Mouse (Mus musculus): ENCODE data around the gene Ehbp1l1. TPM values are rescaled to one million over a fixed set of nuclear protein-coding genes. Genes with fewer than 3 reads are reported as not detected.
A peak's percentile ranks its signal among the peaks of the same experiment; 100 is the strongest.

The Ehbp1l1 gene
- polyA plus RNA-seq (2016; fragmentation: Nextera tagmentation; extraction: Ambion mirVana): 10.8 and 12.1 TPM in 2 replicates

DNA sequence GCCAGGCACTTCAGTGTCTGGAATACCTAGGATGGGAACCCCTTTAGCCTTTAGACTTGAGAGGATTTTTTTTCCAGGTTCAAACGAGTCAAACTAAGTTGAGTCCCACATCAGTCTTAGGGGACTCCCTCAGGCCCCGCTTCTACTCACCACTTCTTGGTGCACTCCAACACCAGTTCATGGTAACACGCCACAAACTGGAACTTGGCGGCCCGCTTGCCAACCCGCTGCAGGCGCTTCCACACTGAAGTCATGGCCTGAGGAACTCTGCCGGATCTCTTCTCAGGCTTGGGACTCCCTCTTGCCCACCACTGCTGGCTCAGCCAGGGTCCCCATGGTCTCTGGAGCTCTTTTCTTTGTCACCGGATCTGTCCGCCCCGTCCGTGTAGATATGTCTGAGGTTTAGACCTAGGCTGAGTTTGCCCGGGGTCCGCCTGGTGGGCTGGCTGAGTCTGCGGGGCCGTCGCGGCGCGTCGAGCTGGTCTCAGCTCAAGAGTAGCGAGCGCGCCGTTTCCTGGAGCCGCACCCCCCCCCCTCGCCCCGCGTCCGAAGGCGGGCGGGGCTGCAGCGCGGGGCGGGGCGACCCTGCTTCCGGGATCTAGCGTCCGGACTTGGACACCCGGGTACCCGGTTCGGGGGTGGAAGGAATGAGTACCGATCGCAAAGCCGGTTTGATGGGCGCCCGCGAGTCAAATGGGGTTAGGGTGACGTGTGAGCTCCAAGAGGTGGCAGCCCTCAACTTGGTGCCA is at the start of gene Ehbp1l1:
Ehbp1l1 (minus strand) TSS at position 551 of the 749 bp plus-strand sequence.
- 13% methylated on average over 43 of the region's 49 CpGs for WGBS
- peak within 1 kb of the TSS; percentile 62 for H3K27ac ChIP-seq
- H3K9me3 ChIP-seq (replicated peaks): no peaks in the 10 kb centered on the region
- peak within 1 kb of the TSS; percentile 93 for H3K9ac ChIP-seq
- H3K36me3 ChIP-seq: peaks cover 48% of the 10 kb centered on the region
- ATAC-seq (ENCODE audit: low FRiP score): no peak
- H3K4me2 ChIP-seq (replicated peaks): peak within 1 kb of the TSS; percentile 98
- peak within 1 kb of the TSS; percentile 79 for H3K4me3 ChIP-seq
- H3K27me3 ChIP-seq: no peaks in the 10 kb centered on the region; the same call in 1 of the 2 replicates
- peaks cover 60% of the 10 kb centered on the region for H3K4me1 ChIP-seq

DNA sequence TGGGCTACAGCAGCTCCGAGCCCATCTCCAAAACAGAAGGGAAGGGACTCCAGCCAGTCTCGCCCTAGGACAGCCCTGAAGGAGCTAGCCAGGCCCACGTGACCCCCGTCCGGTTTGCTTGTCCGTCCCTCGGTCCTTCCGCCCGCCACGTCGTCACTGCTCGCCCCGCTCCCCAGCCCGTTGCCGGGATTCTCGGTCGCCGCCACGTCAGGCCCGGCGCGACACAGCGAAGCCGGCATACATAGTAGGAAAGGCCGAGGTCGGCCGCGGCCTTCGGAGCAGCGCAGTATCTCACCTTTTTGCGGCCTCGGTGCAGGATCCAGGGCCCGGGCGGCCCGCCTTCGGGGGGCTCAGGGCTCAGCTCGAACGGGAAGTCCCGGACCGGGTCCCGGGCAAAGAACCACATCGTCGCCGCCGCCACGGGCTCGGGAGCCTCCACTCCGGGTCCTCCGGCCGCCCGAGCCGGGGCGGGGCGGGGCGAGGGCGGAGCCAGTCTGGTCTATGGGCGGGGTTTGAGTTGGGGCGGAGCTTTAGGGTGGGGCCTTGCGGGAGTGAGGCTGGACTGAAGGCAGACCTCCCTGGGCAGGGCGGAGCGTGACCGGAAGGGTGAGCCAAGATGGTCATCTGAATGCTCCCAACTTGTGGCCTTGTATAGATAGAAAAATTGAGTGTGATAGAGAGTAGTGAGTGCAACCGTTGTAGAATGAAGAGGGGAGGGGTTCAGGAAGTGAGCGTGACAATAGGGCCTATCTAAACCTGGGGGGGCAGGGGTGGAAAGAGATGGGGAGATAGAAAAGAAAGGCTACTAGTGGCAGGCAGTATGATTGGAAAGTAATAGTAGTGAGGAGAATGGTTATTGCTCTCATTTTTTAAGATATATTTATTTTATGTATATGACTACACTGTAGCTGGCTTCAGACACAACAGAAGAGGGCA is 45.1 kb upstream of the Ehbp1l1 start, which contains the start of gene Scyl1:
Scyl1 (minus strand) TSS at position 495 of the 936 bp plus-strand sequence.
- WGBS: under 1% methylated on average over 63 of the region's 64 CpGs
- Histone ChIP-seq H3K9me3 (replicated peaks) (no peaks in the 10 kb centered on the region), H3K36me3 (peaks cover 30% of the 10 kb centered on the region)

DNA sequence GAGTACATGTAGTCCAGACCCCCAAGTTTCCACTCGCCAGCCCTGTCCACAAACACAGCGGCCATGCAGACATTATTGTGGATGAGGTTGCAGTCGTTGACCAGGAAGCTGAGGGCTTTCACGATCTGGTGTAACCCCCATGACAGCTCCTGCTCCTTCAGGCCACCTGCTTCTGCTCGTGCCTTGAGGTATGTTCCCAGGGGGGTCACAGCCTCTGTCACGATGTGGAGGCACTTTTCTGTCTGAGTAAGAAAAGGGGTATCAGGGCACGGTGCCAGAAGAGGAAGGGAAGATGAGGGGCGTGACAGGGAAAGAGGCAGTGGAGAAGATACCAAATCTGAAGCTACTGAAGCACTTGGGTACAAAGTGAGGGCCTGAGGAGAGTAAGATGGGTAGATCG is 44.2 kb upstream of the Ehbp1l1 start:
- no peak overlapping the region for H3K27ac ChIP-seq
- peak overlapping the region; percentile 93 for H3K4me3 ChIP-seq
- H3K27me3 ChIP-seq: no peaks in the 10 kb centered on the region
- peak overlapping the region; percentile 93 for H3K9ac ChIP-seq
- H3K9me3 ChIP-seq (replicated peaks): no peaks in the 10 kb centered on the region
- H3K4me1 ChIP-seq: peaks cover 19% of the 10 kb centered on the region
- 47% methylated on average over 9 of the region's 9 CpGs for WGBS
- peak overlapping the region; percentile 87 for H3K4me2 ChIP-seq (replicated peaks)
- H3K36me3 ChIP-seq: peaks cover 39% of the 10 kb centered on the region
- 0 out of 2 replicates have a peak, but pooled peaks have one; percentile 10 for ATAC-seq (ENCODE audit: low FRiP score)

More for the DNA sequence above, 45.1 kb upstream of the Ehbp1l1 start, which contains the start of gene Scyl1:
- Histone ChIP-seq H3K4me2 (replicated peaks) (peak within 1 kb of the TSS; percentile 87), H3K4me1 (peaks cover 19% of the 10 kb centered on the region), H3K27ac (peak within 1 kb of the TSS; percentile 80), H3K27me3 (no peaks in the 10 kb centered on the region), H3K4me3 (peak within 1 kb of the TSS; percentile 93), H3K9ac (peak within 1 kb of the TSS; percentile 93)
- ATAC-seq (ENCODE audit: low FRiP score): peak; percentile 97

DNA sequence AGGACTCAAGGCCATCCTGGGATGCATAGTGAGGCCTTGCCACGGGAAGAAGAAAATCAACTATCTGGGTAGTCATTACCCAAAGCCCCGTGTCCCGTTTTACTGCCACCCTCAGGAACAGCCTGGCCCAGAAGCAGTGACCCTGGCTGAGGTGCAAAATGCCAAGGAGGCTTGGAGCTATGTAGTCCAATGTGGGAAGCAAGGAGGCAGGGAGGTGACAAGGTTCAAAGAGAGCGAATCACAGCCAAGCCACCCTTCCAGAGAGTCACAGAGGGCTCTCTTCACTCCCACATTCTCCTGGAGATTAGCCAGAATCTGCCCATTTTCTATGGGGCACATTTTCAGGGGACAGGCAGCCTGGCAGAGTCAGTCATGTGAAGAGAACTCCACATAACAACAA is 41.2 kb upstream of the Ehbp1l1 start:
- H3K27ac ChIP-seq: no peak overlapping the region
- H3K4me1 ChIP-seq: peaks cover 19% of the 10 kb centered on the region
- no peak overlapping the region for H3K4me2 ChIP-seq (replicated peaks)
- H3K4me3 ChIP-seq: no peak overlapping the region
- H3K9me3 ChIP-seq (replicated peaks): no peaks in the 10 kb centered on the region
- no peaks in the 10 kb centered on the region for H3K27me3 ChIP-seq
- 91% methylated on average over 4 of the region's 4 CpGs for WGBS
- H3K36me3 ChIP-seq: peaks cover 66% of the 10 kb centered on the region
- no peak for ATAC-seq (ENCODE audit: low FRiP score)
- 0 out of 2 replicates have a peak overlapping the region, but pooled peaks have one; percentile 8 for H3K9ac ChIP-seq

DNA sequence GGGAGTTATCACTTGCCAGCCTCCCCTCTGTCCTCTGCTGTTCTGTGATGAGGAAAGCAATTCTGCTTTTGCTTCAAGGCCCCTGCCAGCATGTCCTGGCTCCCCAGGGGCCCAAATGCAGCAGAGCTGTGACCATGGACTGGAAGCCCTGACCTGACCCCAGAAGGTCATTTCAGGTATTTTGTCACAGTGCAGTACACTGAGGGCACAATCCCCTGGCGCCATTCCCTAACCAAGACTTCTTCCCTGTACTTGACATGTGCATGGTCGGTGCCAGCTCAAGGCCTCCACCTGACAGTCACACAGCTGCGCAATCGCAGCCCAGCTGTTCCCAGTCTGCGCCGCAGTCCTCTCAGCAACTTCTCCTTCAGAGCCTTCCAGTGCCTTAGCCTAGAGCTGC is 37.0 kb upstream of the Ehbp1l1 start:
- H3K9me3 ChIP-seq (replicated peaks): no peaks in the 10 kb centered on the region
- no peak for ATAC-seq (ENCODE audit: low FRiP score)
- H3K36me3 ChIP-seq: peaks cover 95% of the 10 kb centered on the region

DNA sequence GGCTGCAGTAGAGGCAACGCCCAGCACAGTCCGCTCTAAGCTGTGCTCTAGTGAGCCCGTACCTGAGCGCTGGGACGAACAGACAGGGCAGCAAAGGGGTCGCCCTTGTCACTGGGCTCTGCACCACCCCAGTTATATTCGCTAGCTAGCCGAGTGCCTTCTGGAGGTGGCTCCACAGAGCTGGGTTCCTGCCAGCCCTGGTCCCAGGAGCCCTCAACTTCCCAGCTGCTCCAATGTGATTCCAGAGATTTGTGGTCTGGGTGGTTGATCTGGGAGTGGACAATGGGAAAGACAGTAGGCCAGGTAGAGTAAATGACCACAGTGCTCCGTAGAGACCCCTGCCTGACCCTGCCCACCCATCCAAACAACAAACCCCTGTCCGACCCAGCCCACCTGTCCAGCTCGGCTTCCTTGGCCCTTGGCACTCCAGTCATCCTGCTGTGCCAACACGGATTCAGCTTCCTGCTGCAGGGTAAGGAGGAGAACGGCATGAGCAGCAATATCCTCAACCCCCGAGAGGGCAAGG is 32.8 kb upstream of the Ehbp1l1 start:
- Histone ChIP-seq H3K36me3 (peaks cover 64% of the 10 kb centered on the region), H3K4me2 (replicated peaks) (no peak overlapping the region), H3K4me1 (peaks cover 16% of the 10 kb centered on the region), H3K27me3 (peaks cover 51% of the 10 kb centered on the region), H3K9ac (no peak overlapping the region), H3K27ac (no peak overlapping the region), H3K4me3 (no peak overlapping the region), H3K9me3 (replicated peaks) (no peaks in the 10 kb centered on the region)
- 91% methylated on average over 14 of the region's 14 CpGs for WGBS
- no peak for ATAC-seq (ENCODE audit: low FRiP score)

More for the DNA sequence above, 37.0 kb upstream of the Ehbp1l1 start:
- WGBS: 94% methylated on average over 6 of the region's 6 CpGs
- H3K4me2 ChIP-seq (replicated peaks): no peak overlapping the region
- H3K4me3 ChIP-seq: no peak overlapping the region
- no peak overlapping the region for H3K9ac ChIP-seq
- no peak overlapping the region for H3K27ac ChIP-seq
- peaks cover 10% of the 10 kb centered on the region for H3K27me3 ChIP-seq
- no peaks in the 10 kb centered on the region for H3K4me1 ChIP-seq

DNA sequence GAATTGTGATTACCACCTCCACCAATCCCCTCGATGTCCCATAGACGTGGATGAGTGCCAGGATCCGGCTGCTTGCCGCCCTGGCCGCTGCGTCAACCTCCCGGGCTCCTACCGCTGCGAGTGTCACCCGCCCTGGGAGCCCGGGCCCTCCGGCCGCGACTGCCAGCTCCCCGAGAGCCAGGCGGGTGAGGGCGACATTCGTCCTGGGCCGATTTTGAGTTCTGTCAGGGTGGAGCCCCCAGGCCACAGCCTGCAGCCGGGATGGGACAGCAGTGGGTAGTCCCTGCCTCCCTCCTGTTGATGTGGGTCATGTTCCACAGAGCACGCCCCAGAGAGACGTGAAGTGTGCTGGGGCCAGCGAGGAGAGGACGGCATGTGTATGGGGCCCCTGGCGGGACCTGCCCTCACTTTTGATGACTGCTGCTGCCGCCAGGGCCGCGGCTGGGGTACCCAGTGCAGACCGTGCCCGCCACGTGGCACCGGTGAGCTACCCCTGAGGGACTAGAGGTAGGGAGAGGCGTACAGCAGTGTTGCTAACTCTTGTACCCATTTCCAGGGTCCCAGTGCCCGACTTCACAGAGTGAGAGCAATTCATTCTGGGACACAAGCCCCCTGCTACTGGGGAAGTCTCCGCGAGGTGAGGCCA is 31.0 kb upstream of the Ehbp1l1 start:
- 11% methylated on average over 36 of the region's 36 CpGs for WGBS

DNA sequence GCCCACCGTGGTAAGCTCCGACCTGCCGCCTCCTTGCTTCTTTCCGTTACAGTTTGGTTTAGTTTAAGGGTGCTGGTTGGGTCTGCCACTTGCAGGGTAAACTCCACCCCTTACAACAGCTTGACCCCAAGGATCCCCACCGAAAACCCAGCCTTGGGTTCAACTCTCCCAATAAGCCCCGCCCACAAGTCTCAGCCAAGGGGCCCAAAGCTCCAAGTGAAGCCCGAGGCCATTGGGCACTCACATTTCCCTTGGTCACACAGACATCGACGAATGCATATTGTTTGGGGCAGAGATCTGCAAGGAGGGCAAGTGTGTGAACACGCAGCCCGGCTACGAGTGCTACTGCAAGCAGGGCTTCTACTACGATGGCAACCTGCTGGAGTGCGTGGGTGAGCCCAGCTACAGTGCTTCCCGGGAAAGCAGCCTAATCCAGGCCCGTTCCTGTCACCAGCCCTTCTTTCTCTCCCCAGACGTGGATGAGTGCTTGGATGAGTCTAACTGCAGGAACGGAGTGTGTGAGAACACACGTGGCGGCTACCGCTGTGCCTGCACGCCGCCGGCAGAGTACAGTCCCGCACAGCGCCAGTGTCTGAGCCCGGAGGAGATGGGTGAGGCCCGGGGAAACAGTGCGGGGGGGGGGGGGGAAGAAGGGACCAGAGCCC is 30.3 kb upstream of the Ehbp1l1 start:
- Histone ChIP-seq H3K36me3 (peaks cover 43% of the 10 kb centered on the region), H3K4me1 (peaks cover 20% of the 10 kb centered on the region), H3K9me3 (replicated peaks) (no peaks in the 10 kb centered on the region), H3K9ac (peak overlapping the region; percentile 46), H3K4me3 (peak overlapping the region; percentile 14), H3K27ac (no peak overlapping the region), H3K27me3 (peaks cover 75% of the 10 kb centered on the region), H3K4me2 (replicated peaks) (peak overlapping the region; percentile 43)
- WGBS: 6% methylated on average over 29 of the region's 29 CpGs
- ATAC-seq (ENCODE audit: low FRiP score): peak; percentile 47; the same call in 1 of the 2 replicates

More for the DNA sequence above, 31.0 kb upstream of the Ehbp1l1 start:
- peak overlapping the region; percentile 43 for H3K4me2 ChIP-seq (replicated peaks)
- H3K4me1 ChIP-seq: peaks cover 16% of the 10 kb centered on the region
- peak; percentile 50 for ATAC-seq (ENCODE audit: low FRiP score)
- no peaks in the 10 kb centered on the region for H3K9me3 ChIP-seq (replicated peaks)
- peak overlapping the region; percentile 46 for H3K9ac ChIP-seq
- H3K27me3 ChIP-seq: peaks cover 69% of the 10 kb centered on the region
- peak overlapping the region; percentile 14 for H3K4me3 ChIP-seq
- H3K36me3 ChIP-seq: peaks cover 49% of the 10 kb centered on the region
- H3K27ac ChIP-seq: no peak overlapping the region

DNA sequence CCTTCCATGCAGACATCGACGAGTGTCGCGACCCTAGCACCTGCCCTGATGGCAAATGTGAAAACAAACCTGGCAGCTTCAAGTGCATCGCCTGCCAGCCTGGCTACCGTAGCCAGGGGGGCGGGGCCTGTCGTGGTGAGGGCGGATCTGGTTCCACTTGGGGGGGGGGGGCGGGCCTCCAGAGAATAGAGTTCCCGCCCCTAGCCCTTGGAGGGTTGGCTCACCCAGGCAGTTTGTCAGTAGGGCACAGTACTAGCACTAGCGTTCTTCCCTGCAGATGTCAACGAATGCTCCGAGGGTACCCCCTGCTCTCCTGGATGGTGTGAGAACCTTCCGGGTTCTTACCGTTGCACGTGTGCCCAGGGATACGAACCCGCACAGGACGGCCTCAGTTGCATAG is 25.6 kb upstream of the Ehbp1l1 start:
- no peaks in the 10 kb centered on the region for H3K9me3 ChIP-seq (replicated peaks)
- no peak for ATAC-seq (ENCODE audit: low FRiP score)
- 6% methylated on average over 20 of the region's 20 CpGs for WGBS
- 0 out of 2 replicates have a peak overlapping the region, but pooled peaks have one; percentile 23 for H3K9ac ChIP-seq
- H3K4me2 ChIP-seq (replicated peaks): 0 out of 2 replicates have a peak overlapping the region, but pooled peaks have one; percentile 3
- 0 out of 2 replicates have a peak overlapping the region, but pooled peaks have one; percentile 4 for H3K4me3 ChIP-seq
- peaks cover 91% of the 10 kb centered on the region for H3K27me3 ChIP-seq
- no peaks in the 10 kb centered on the region for H3K36me3 ChIP-seq
- no peak overlapping the region for H3K27ac ChIP-seq
- peaks cover 19% of the 10 kb centered on the region for H3K4me1 ChIP-seq

DNA sequence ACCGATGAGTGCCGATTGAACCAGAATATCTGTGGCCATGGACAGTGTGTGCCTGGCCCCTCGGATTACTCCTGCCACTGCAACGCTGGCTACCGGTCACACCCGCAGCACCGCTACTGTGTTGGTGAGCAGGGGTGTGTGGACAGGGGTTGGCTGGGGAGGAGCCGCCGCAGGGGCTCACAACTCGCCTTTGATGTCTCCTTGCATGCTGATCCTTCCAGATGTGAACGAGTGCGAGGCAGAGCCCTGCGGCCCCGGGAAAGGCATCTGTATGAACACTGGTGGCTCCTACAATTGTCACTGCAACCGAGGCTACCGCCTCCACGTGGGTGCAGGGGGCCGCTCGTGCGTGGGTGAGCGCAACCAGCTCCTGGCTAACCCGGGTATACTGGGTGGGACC is 24.8 kb upstream of the Ehbp1l1 start:
- H3K4me1 ChIP-seq: peaks cover 21% of the 10 kb centered on the region
- ATAC-seq (ENCODE audit: low FRiP score): no peak
- no peaks in the 10 kb centered on the region for H3K9me3 ChIP-seq (replicated peaks)
- no peak overlapping the region for H3K27ac ChIP-seq
- H3K4me3 ChIP-seq: no peak overlapping the region
- 0 out of 2 replicates have a peak overlapping the region, but pooled peaks have one; percentile 23 for H3K9ac ChIP-seq
- H3K4me2 ChIP-seq (replicated peaks): no peak overlapping the region
- 8% methylated on average over 22 of the region's 22 CpGs for WGBS
- H3K36me3 ChIP-seq: no peaks in the 10 kb centered on the region
- peaks cover 91% of the 10 kb centered on the region for H3K27me3 ChIP-seq

DNA sequence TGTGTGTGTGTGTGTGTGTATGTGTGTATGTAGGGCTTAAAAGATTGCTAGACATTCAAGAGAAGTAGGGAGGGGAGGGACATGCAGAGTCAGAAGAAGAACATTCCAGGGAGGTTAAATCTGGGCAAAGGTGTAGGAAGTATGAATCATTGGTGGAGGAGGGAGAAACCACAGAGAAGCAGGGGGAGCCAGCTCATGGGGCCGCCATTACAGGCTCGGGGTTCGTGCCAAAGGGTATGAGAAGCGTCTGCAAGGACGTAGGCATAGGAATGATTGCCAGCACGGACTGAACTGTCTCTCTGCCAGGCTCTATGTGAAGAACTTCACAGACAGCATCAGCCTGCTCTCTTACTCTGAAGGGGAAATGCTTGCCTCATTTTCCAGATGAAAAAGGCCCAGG is 23.4 kb upstream of the Ehbp1l1 start:
- H3K4me1 ChIP-seq: peaks cover 28% of the 10 kb centered on the region
- H3K4me3 ChIP-seq: no peak overlapping the region
- ATAC-seq (ENCODE audit: low FRiP score): no peak
- 83% methylated on average over 6 of the region's 6 CpGs for WGBS
- H3K27ac ChIP-seq: no peak overlapping the region
- no peak overlapping the region for H3K4me2 ChIP-seq (replicated peaks)
- no peaks in the 10 kb centered on the region for H3K36me3 ChIP-seq
- peaks cover 91% of the 10 kb centered on the region for H3K27me3 ChIP-seq
- H3K9me3 ChIP-seq (replicated peaks): no peaks in the 10 kb centered on the region
- H3K9ac ChIP-seq: no peak overlapping the region
